Mouse (Mus musculus) embryonic fibroblast, embryonic 13.5 days (primary cell): ENCODE measurements around the gene Pced1b.

Experiments used
- CTCF ChIP-seq: IDR thresholded peaks from 2 replicates; pipeline ENCODE4 v1.5.1; 2011; ENCODE audit warnings: mild to moderate bottlenecking, control low read depth, low read length, moderate library complexity, borderline replicate concordance; ENCODE audit not compliant: insufficient read depth
- POLR2A ChIP-seq: IDR thresholded peaks from 2 replicates; pipeline ENCODE4 v1.6.1; 2011; ENCODE audit warnings: low read depth, mild to moderate bottlenecking, control low read depth, low read length, moderate library complexity

- TF ChIP-seq CTCF (no peak), POLR2A (no peak)
Measured at GRCm38 (mm10) chr15:97310251-97310650, 63.3 kb downstream of the Pced1b start.
